Mouse (Mus musculus) gastrocnemius, adult 2 months (tissue): ENCODE results near the gene Myo1b. TPM values are rescaled to one million over a fixed set of nuclear protein-coding genes. Genes with fewer than 3 reads are reported as not detected.

Experiments used
- DNase-seq: peaks from one replicate; pipeline ENCODE4 v3.0.0; 2022
- H3K27ac ChIP-seq: fragments of 200-600 bp; 2 replicates; pipeline ENCODE4 v1.8.1; 2022; ENCODE audit warnings: mild to moderate bottlenecking
- H3K4me3 ChIP-seq: fragments of 200-600 bp; 2 replicates; pipeline ENCODE4 v1.8.1; 2022; ENCODE audit warnings: mild to moderate bottlenecking, moderate library complexity
- CTCF ChIP-seq: fragments of 200-600 bp; IDR thresholded peaks from 2 replicates; pipeline ENCODE4 v1.8.1; 2022; ENCODE audit warnings: antibody characterized with exemption, mild to moderate bottlenecking, moderate library complexity
- intact Hi-C: fragments of 180-260 bp; cut with DNase I; formaldehyde crosslinking; loops from one replicate; pipeline ENCODE4 v1.15.1; 2025
- total RNA-seq, 2 experiments: library from RNA; stranded (reverse); gene quantifications; 2 replicates each; pipeline ENCODE4 v1.2.3; 2021

Myo1b gene
- total RNA-seq, 2 experiments from 2014 or later: 8.8 to 13.1 TPM

GRCm38 (mm10) chr1:51789269-51789668 lies 126.6 kb downstream of the Myo1b start:
- intact Hi-C loops: loop anchor here (5.0 kb wide), 1 partner anchor 128 kb away; the partner anchor contains the start of gene Myo1b
- peak; percentile 22 for DNase-seq
- Histone ChIP-seq H3K27ac (peak overlapping the region; percentile 32), H3K4me3 (peak overlapping the region; percentile 38)
- TF ChIP-seq CTCF: no peak

- no peak overlapping the region for H3K4me3 ChIP-seq
- H3K27ac ChIP-seq: peak overlapping the region; percentile 81
- no peak for TF ChIP-seq CTCF
- intact Hi-C loops: no loop called here
- no peak for DNase-seq
Observed at GRCm38 (mm10) chr1:51782091-51782490, 133.8 kb downstream of the Myo1b start.

GRCm38 (mm10) chr1:51780357-51780756 lies 135.5 kb downstream of the Myo1b start:
- no peak for TF ChIP-seq CTCF
- H3K4me3 ChIP-seq: no peak overlapping the region
- peak overlapping the region; percentile 81 for H3K27ac ChIP-seq
- DNase-seq: peak; percentile 30
- intact Hi-C loops: no loop called here

GRCm38 (mm10) chr1:51778241-51778640 lies 137.6 kb downstream of the Myo1b start:
- no peak for DNase-seq
- no peak for TF ChIP-seq CTCF
- Histone ChIP-seq H3K27ac (peak overlapping the region; percentile 43; the same call in 1 of the 2 replicates), H3K4me3 (no peak overlapping the region)
- intact Hi-C loops: no loop called here

- Histone ChIP-seq H3K4me3 (no peak overlapping the region), H3K27ac (no peak overlapping the region)
- intact Hi-C loops: no loop called here
- no peak for TF ChIP-seq CTCF
- DNase-seq: no peak
Observed at GRCm38 (mm10) chr1:51770504-51770871, 145.4 kb downstream of the Myo1b start.

GRCm38 (mm10) chr1:51769815-51770503 lies 145.9 kb downstream of the Myo1b start:
- no peak overlapping the region for H3K4me3 ChIP-seq
- intact Hi-C loops: no loop called here
- TF ChIP-seq CTCF: no peak
- no peak for DNase-seq
- H3K27ac ChIP-seq: no peak overlapping the region; the same call in 1 of the 2 replicates

GRCm38 (mm10) chr1:51766271-51766670 lies 149.6 kb downstream of the Myo1b start:
- intact Hi-C loops: no loop called here
- Histone ChIP-seq H3K4me3 (no peak overlapping the region), H3K27ac (no peak overlapping the region)
- DNase-seq: no peak
- TF ChIP-seq CTCF: no peak

GRCm38 (mm10) chr1:51765156-51765555 lies 150.7 kb downstream of the Myo1b start:
- no peak overlapping the region for H3K4me3 ChIP-seq
- intact Hi-C loops: no loop called here
- DNase-seq: no peak
- no peak for TF ChIP-seq CTCF
- H3K27ac ChIP-seq: no peak overlapping the region

- TF ChIP-seq CTCF: no peak
- intact Hi-C loops: no loop called here
- H3K4me3 ChIP-seq: no peak overlapping the region
- H3K27ac ChIP-seq: no peak overlapping the region
- DNase-seq: no peak
Observed at GRCm38 (mm10) chr1:51759657-51760056, 156.2 kb downstream of the Myo1b start.

GRCm38 (mm10) chr1:51758326-51759109 lies 157.4 kb downstream of the Myo1b start:
- Histone ChIP-seq H3K27ac (peak overlapping the region; percentile 31; the same call in 1 of the 2 replicates), H3K4me3 (no peak overlapping the region)
- intact Hi-C loops: no loop called here
- DNase-seq: no peak
- TF ChIP-seq CTCF: no peak

- H3K27ac ChIP-seq: no peak overlapping the region
- no peak for TF ChIP-seq CTCF
- no peak for DNase-seq
- no peak overlapping the region for H3K4me3 ChIP-seq
- intact Hi-C loops: no loop called here
Observed at GRCm38 (mm10) chr1:51753621-51754020, 162.2 kb downstream of the Myo1b start.

- Histone ChIP-seq H3K27ac (peak overlapping the region; percentile 38), H3K4me3 (no peak overlapping the region)
- intact Hi-C loops: no loop called here
- TF ChIP-seq CTCF: no peak
- no peak for DNase-seq
Observed at GRCm38 (mm10) chr1:51751006-51751405, 164.9 kb downstream of the Myo1b start.

- no peak for TF ChIP-seq CTCF
- no peak overlapping the region for H3K4me3 ChIP-seq
- DNase-seq: no peak
- H3K27ac ChIP-seq: peak overlapping the region; percentile 61
- intact Hi-C loops: no loop called here
Observed at GRCm38 (mm10) chr1:51748306-51748705, 167.6 kb downstream of the Myo1b start.

GRCm38 (mm10) chr1:51747494-51747893 lies 168.4 kb downstream of the Myo1b start:
- peak; percentile 72 for DNase-seq
- TF ChIP-seq CTCF: no peak
- Histone ChIP-seq H3K27ac (peak overlapping the region; percentile 61), H3K4me3 (no peak overlapping the region)
- intact Hi-C loops: no loop called here
